Mouse (Mus musculus) forebrain, embryonic 10.5 days (tissue): ENCODE results near the gene Hspb3. TPM values are rescaled to one million over a fixed set of nuclear protein-coding genes. Genes with fewer than 3 reads are reported as not detected.

Experiments
- DNase-seq: peaks from one replicate; pipeline ENCODE4 v3.0.0-alpha.2; 2017; ENCODE audit warnings: low spot score; ENCODE audit errors: extremely low spot score
- H3K27ac ChIP-seq: fragments of 300-500 bp; sonication (generic); 2 replicates; pipeline ENCODE4 v1.5.1; 2016; ENCODE audit warnings: mild to moderate bottlenecking
- H3K27me3 ChIP-seq: fragments of 300-500 bp; sonication (generic); 2 replicates; pipeline ENCODE4 v1.6.1; 2016; ENCODE audit warnings: mild to moderate bottlenecking; ENCODE audit not compliant: poor library complexity, severe bottlenecking
- H3K36me3 ChIP-seq: fragments of 300-500 bp; sonication (generic); replicated peaks from 2 replicates; pipeline ENCODE4 v1.6.1; 2016; ENCODE audit warnings: mild to moderate bottlenecking, moderate library complexity
- H3K4me1 ChIP-seq: fragments of 300-500 bp; sonication (generic); 2 replicates; pipeline ENCODE4 v1.6.1; 2016
- H3K4me3 ChIP-seq: fragments of 300-500 bp; sonication (generic); 2 replicates; pipeline ENCODE4 v1.5.1; 2016; ENCODE audit warnings: mild to moderate bottlenecking, moderate library complexity
- H3K9me3 ChIP-seq: fragments of 300-500 bp; sonication (generic); 2 replicates; pipeline ENCODE4 v1.6.1; 2016; ENCODE audit warnings: mild to moderate bottlenecking, moderate library complexity
- WGBS: fragments of 180-500 bp; shearing (Covaris S2); methylation state at CpG from one replicate; pipeline ENCODE4 v1.1.7; 2016; 5-methylcytosine and 5-hydroxymethylcytosine counted together
- polyA plus RNA-seq: library from polyadenylated mRNA; unstranded; fragments of >200 nt; fragmentation: Nextera tagmentation; extraction: Ambion mirVana; gene quantifications from 2 replicates; pipeline ENCODE4 v1.2.1, GENCODE M21; 2016

Hspb3 gene
- polyA plus RNA-seq, 1 experiment from 2014 or later = not detected

DNA sequence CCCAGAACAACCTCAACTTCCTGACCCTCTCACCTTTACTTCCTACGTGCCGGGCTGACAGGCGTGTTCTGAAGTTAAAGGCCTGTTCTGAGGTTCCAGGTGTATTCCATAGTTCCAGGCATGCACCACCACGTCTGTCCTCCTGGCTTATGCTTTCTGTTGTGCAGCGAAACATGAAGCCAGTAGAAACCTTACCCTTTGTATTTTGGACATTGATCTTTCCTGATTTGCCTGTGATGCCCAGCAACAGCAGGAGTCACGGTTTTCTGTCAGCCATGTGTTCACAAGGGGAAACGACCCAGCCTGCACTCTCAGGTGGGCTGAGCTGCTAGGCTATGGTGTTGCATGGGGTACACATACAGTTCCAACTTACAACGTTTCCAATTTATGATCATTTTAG lies 35.9 kb downstream of the Hspb3 start:
- DNase-seq = no peak
- H3K27me3 ChIP-seq = no peaks in the 10 kb centered on the region
- H3K9me3 ChIP-seq = no peaks in the 10 kb centered on the region
- 86% methylated on average over 8 of the region's 8 CpGs for WGBS
- no peaks in the 10 kb centered on the region for H3K4me1 ChIP-seq
- H3K4me3 ChIP-seq = no peak overlapping the region
- no peak overlapping the region for H3K27ac ChIP-seq
- no peaks in the 10 kb centered on the region for H3K36me3 ChIP-seq

- Histone ChIP-seq H3K4me1 (peaks cover 9% of the 10 kb centered on the region), H3K4me3 (no peak overlapping the region), H3K27ac (no peak overlapping the region), H3K36me3 (no peaks in the 10 kb centered on the region), H3K9me3 (no peaks in the 10 kb centered on the region), H3K27me3 (no peaks in the 10 kb centered on the region)
- DNase-seq = no peak
- 83% methylated on average over 8 of the region's 8 CpGs for WGBS
Measured at GRCm38 (mm10) chr13:113622865-113623255, 40.6 kb downstream of the Hspb3 start.

- H3K27me3 ChIP-seq = 0 out of 2 replicates have a peak, but pooled peaks cover 2% of the 10 kb centered on the region
- H3K4me3 ChIP-seq = no peak overlapping the region
- H3K27ac ChIP-seq = peak overlapping the region; percentile 61; the same call in 1 of the 2 replicates
- peaks cover 1% of the 10 kb centered on the region for H3K36me3 ChIP-seq
- no peaks in the 10 kb centered on the region for H3K9me3 ChIP-seq
- peaks cover 14% of the 10 kb centered on the region for H3K4me1 ChIP-seq
- no peak for DNase-seq
- 59% methylated on average over 11 of the region's 11 CpGs for WGBS
Measured at GRCm38 (mm10) chr13:113622122-113622864, 41.2 kb downstream of the Hspb3 start.

DNA sequence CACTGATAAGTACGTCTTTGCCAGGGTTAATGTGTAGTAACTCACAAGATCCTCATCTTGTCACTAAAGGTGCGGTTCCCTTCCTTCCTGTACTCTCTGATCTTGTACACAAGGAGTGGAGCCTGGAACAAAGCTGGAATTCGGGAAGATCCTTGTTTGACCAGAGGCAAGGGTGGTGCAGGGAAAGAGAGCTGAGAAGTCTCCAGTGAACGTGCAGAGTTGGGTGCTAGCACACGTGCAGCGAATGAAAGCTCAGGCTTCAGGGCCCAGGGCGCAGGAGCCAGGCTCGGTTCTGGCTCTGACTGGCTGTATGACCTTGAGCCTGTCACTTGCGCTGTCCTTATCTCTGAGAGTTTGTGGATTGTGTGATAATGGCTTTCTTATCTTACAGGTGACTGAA lies 44.5 kb downstream of the Hspb3 start:
- Histone ChIP-seq H3K4me1 (peaks cover 47% of the 10 kb centered on the region), H3K27me3 (0 out of 2 replicates have a peak, but pooled peaks cover 4% of the 10 kb centered on the region), H3K27ac (peak overlapping the region; percentile 48; the same call in 1 of the 2 replicates), H3K36me3 (peaks cover 9% of the 10 kb centered on the region), H3K4me3 (no peak overlapping the region), H3K9me3 (no peaks in the 10 kb centered on the region)
- no peak for DNase-seq
- WGBS = 76% methylated on average over 9 of the region's 9 CpGs

- WGBS = under 1% methylated on average over 118 of the region's 119 CpGs
- Histone ChIP-seq H3K4me3 (peak within 1 kb of the TSS; percentile 88), H3K9me3 (no peaks in the 10 kb centered on the region), H3K27me3 (0 out of 2 replicates have a peak, but pooled peaks cover 4% of the 10 kb centered on the region), H3K36me3 (peaks cover 14% of the 10 kb centered on the region), H3K27ac (peak within 1 kb of the TSS; percentile 96), H3K4me1 (peaks cover 56% of the 10 kb centered on the region)
- DNase-seq = peak; percentile 88
Measured at GRCm38 (mm10) chr13:113617891-113618823, 45.3 kb downstream of the Hspb3 start, which contains the start of gene Snx18. Snx18 (minus strand) TSS chr13:113618564.

DNA sequence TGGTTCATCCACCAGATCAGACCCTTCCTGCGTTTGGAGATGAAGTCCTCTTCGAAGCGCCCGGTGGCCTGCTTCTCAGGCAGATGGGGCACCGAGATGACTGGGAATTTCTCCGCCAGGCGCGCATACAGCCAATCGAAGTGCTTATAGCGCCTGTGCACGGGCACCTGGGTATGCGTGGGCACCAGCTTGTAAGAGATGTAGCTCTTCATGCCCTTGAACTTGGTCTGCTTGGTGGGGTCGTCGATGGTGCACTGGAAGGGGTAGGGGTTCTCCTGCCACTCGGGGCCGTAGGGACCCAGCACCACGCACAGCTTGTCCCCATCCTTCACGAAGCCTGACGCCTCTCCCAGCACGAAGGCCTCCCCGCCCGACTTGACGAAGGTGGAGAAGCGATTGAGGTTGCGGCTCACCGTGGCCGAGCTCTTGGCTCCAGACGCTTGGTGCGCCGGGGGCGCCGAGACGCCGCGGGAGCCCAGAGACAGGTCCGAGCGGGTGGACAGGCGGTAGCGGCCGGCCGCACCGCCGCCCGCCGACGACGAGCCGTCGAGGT lies 46.1 kb downstream of the Hspb3 start:
- peaks cover 63% of the 10 kb centered on the region for H3K4me1 ChIP-seq
- 12% methylated on average over 49 of the region's 49 CpGs for WGBS

GRCm38 (mm10) chr13:113616751-113617337 lies 46.6 kb downstream of the Hspb3 start:
- peak overlapping the region; percentile 96 for H3K27ac ChIP-seq
- peaks cover 65% of the 10 kb centered on the region for H3K4me1 ChIP-seq
- H3K4me3 ChIP-seq = peak overlapping the region; percentile 88
- DNase-seq = no peak
- peaks cover 27% of the 10 kb centered on the region for H3K36me3 ChIP-seq
- 0 out of 2 replicates have a peak, but pooled peaks cover 4% of the 10 kb centered on the region for H3K27me3 ChIP-seq
- H3K9me3 ChIP-seq = no peaks in the 10 kb centered on the region
- 76% methylated on average over 24 of the region's 24 CpGs for WGBS

More for the DNA sequence above, 46.1 kb downstream of the Hspb3 start:
- no peaks in the 10 kb centered on the region for H3K9me3 ChIP-seq
- peak overlapping the region; percentile 96 for H3K27ac ChIP-seq
- H3K4me3 ChIP-seq = peak overlapping the region; percentile 88
- H3K36me3 ChIP-seq = peaks cover 21% of the 10 kb centered on the region
- 0 out of 2 replicates have a peak, but pooled peaks cover 4% of the 10 kb centered on the region for H3K27me3 ChIP-seq
- DNase-seq = peak; percentile 56

- peak overlapping the region; percentile 77 for H3K27ac ChIP-seq
- no peaks in the 10 kb centered on the region for H3K9me3 ChIP-seq
- H3K4me3 ChIP-seq = peak overlapping the region; percentile 88
- 24% methylated on average over 8 of the region's 8 CpGs for WGBS
- H3K4me1 ChIP-seq = peaks cover 72% of the 10 kb centered on the region
- peaks cover 34% of the 10 kb centered on the region for H3K36me3 ChIP-seq
- H3K27me3 ChIP-seq = 0 out of 2 replicates have a peak, but pooled peaks cover 4% of the 10 kb centered on the region
- no peak for DNase-seq
Measured at GRCm38 (mm10) chr13:113615971-113616671, 47.4 kb downstream of the Hspb3 start.

GRCm38 (mm10) chr13:113615546-113615941 lies 47.9 kb downstream of the Hspb3 start:
- H3K27ac ChIP-seq = peak overlapping the region; percentile 77
- 2% methylated on average over 10 of the region's 10 CpGs for WGBS

GRCm38 (mm10) chr13:113614635-113615545 lies 48.6 kb downstream of the Hspb3 start:
- H3K4me1 ChIP-seq = peaks cover 82% of the 10 kb centered on the region
- H3K27ac ChIP-seq = peak overlapping the region; percentile 77

More at GRCm38 (mm10) chr13:113615546-113615941, 47.9 kb downstream of the Hspb3 start:
- H3K36me3 ChIP-seq = peaks cover 38% of the 10 kb centered on the region
- peak; percentile 30 for DNase-seq
- H3K4me3 ChIP-seq = peak overlapping the region; percentile 88
- H3K4me1 ChIP-seq = peaks cover 78% of the 10 kb centered on the region
- 0 out of 2 replicates have a peak, but pooled peaks cover 4% of the 10 kb centered on the region for H3K27me3 ChIP-seq
- no peaks in the 10 kb centered on the region for H3K9me3 ChIP-seq

GRCm38 (mm10) chr13:113613882-113614281 lies 49.6 kb downstream of the Hspb3 start:
- peak overlapping the region; percentile 53; the same call in 1 of the 2 replicates for H3K27ac ChIP-seq
- H3K27me3 ChIP-seq = 0 out of 2 replicates have a peak, but pooled peaks cover 4% of the 10 kb centered on the region
- H3K9me3 ChIP-seq = no peaks in the 10 kb centered on the region
- H3K4me1 ChIP-seq = peaks cover 82% of the 10 kb centered on the region
- peak overlapping the region; percentile 88 for H3K4me3 ChIP-seq
- WGBS = 53% methylated on average over 10 of the region's 10 CpGs
- H3K36me3 ChIP-seq = peaks cover 49% of the 10 kb centered on the region
- no peak for DNase-seq

More at GRCm38 (mm10) chr13:113614635-113615545, 48.6 kb downstream of the Hspb3 start:
- H3K27me3 ChIP-seq = 0 out of 2 replicates have a peak, but pooled peaks cover 4% of the 10 kb centered on the region
- 30% methylated on average over 24 of the region's 24 CpGs for WGBS
- peak; percentile 65 for DNase-seq
- peaks cover 40% of the 10 kb centered on the region for H3K36me3 ChIP-seq
- peak overlapping the region; percentile 88 for H3K4me3 ChIP-seq
- H3K9me3 ChIP-seq = no peaks in the 10 kb centered on the region
